Mouse (Mus musculus) C2C12 (cell line): ENCODE data around the gene Clnk. TPM values are rescaled to one million over a fixed set of nuclear protein-coding genes. Genes with fewer than 3 reads are reported as not detected.

Experiments
- H3K27me3 ChIP-seq: one replicate; pipeline ENCODE4 v1.6.1; 2011; ENCODE audit not compliant: control insufficient read depth, insufficient read depth, insufficient read length
- H3K36me3 ChIP-seq: one replicate; pipeline ENCODE4 v1.6.1; 2011; ENCODE audit not compliant: control insufficient read depth, insufficient read depth
- H3K4me3 ChIP-seq: one replicate; pipeline ENCODE4 v1.5.1; 2011; ENCODE audit warnings: mild to moderate bottlenecking, control low read depth; ENCODE audit not compliant: poor library complexity, insufficient read depth, severe bottlenecking
- H3K79me2 ChIP-seq: one replicate; pipeline ENCODE4 v1.6.1; 2011; ENCODE audit not compliant: control insufficient read depth, insufficient read depth
- H3K79me3 ChIP-seq: one replicate; pipeline ENCODE4 v1.6.1; 2011; ENCODE audit warnings: low read depth, control low read depth
- H3ac ChIP-seq: one replicate; pipeline ENCODE3; 2011; ENCODE audit warnings: low read depth; ENCODE audit not compliant: control insufficient read depth, insufficient read length
- CEBPB ChIP-seq: IDR thresholded peaks from one replicate; pipeline ENCODE4 v1.6.1; 2011; ENCODE audit warnings: low read depth, mild to moderate bottlenecking, control low read depth, moderate library complexity
- CTCF ChIP-seq: IDR thresholded peaks from one replicate; pipeline ENCODE4 v1.5.1; 2011; ENCODE audit not compliant: control insufficient read depth, insufficient read depth, insufficient read length
- FOSL1 ChIP-seq: IDR thresholded peaks from one replicate; pipeline ENCODE4 v1.8.0; 2011; ENCODE audit warnings: mild to moderate bottlenecking, low read length; ENCODE audit not compliant: poor library complexity, insufficient read depth, severe bottlenecking
- MAX ChIP-seq: IDR thresholded peaks from one replicate; pipeline ENCODE4 v1.6.1; 2011; ENCODE audit warnings: mild to moderate bottlenecking, control low read depth
- MYOD1 ChIP-seq: IDR thresholded peaks from one replicate; pipeline ENCODE4 v1.6.1; 2011; ENCODE audit warnings: low read depth; ENCODE audit not compliant: control insufficient read depth, insufficient read length
- MYOG ChIP-seq: IDR thresholded peaks from one replicate; pipeline ENCODE4 v1.6.1; 2011; ENCODE audit not compliant: control insufficient read depth, insufficient read length; ENCODE audit errors: extremely low read depth
- USF1 ChIP-seq: IDR thresholded peaks from one replicate; pipeline ENCODE4 v1.6.1; 2011; ENCODE audit warnings: low read depth, mild to moderate bottlenecking, control low read depth, moderate library complexity
- polyA plus RNA-seq: library from polyadenylated mRNA; unstranded; fragments of >200 nt; fragmentation: generic; extraction: Trizol; gene quantifications from one replicate; pipeline ENCODE4 v1.2.1, GENCODE M21; 2012; ENCODE audit warnings: missing spikeins

Gene Clnk
- polyA plus RNA-seq, 1 experiment, result not detected

GRCm38 (mm10) chr5:38874931-38875330 lies 1.7 kb downstream of the Clnk start:
- no peak overlapping the region for H3ac ChIP-seq

GRCm38 (mm10) chr5:38872906-38873305 lies 3.7 kb downstream of the Clnk start:
- H3K36me3 ChIP-seq, result no peaks in the 10 kb centered on the region
- no peaks in the 10 kb centered on the region for H3K79me2 ChIP-seq
- TF ChIP-seq CTCF (no peak), MYOG (no peak)
- H3ac ChIP-seq, result no peak overlapping the region
- H3K79me3 ChIP-seq, result no peaks in the 10 kb centered on the region
- no peaks in the 10 kb centered on the region for H3K27me3 ChIP-seq
- no peak overlapping the region for H3K4me3 ChIP-seq

More at GRCm38 (mm10) chr5:38874931-38875330, 1.7 kb downstream of the Clnk start:
- TF ChIP-seq MYOG, result no peak
- TF ChIP-seq FOSL1, result no peak
- no peak for TF ChIP-seq CTCF
- TF ChIP-seq MYOD1, result no peak
- no peak for TF ChIP-seq MAX
- TF ChIP-seq CEBPB, result no peak
- TF ChIP-seq USF1, result no peak
- Histone ChIP-seq H3K4me3 (no peak overlapping the region), H3K27me3 (no peaks in the 10 kb centered on the region), H3K79me2 (no peaks in the 10 kb centered on the region), H3K36me3 (no peaks in the 10 kb centered on the region), H3K79me3 (no peaks in the 10 kb centered on the region)

GRCm38 (mm10) chr5:38871591-38871990 lies 5.0 kb downstream of the Clnk start:
- Histone ChIP-seq H3K79me2 (no peaks in the 10 kb centered on the region), H3ac (no peak overlapping the region), H3K36me3 (no peaks in the 10 kb centered on the region), H3K4me3 (no peak overlapping the region), H3K79me3 (no peaks in the 10 kb centered on the region), H3K27me3 (no peaks in the 10 kb centered on the region)
- no peak for TF ChIP-seq MAX
- TF ChIP-seq CTCF, result no peak
- TF ChIP-seq FOSL1, result no peak
- TF ChIP-seq CEBPB, result no peak
- TF ChIP-seq MYOG, result no peak
- no peak for TF ChIP-seq USF1
- no peak for TF ChIP-seq MYOD1

- no peaks in the 10 kb centered on the region for H3K36me3 ChIP-seq
- no peaks in the 10 kb centered on the region for H3K79me3 ChIP-seq
- H3K79me2 ChIP-seq, result no peaks in the 10 kb centered on the region
- H3K27me3 ChIP-seq, result no peaks in the 10 kb centered on the region
- no peak overlapping the region for H3K4me3 ChIP-seq
- TF ChIP-seq FOSL1 (no peak), CEBPB (no peak), MYOG (no peak), CTCF (no peak), MAX (no peak), USF1 (no peak)
- no peak overlapping the region for H3ac ChIP-seq
Measured at GRCm38 (mm10) chr5:38870485-38870884, 6.1 kb downstream of the Clnk start.

- no peak for TF ChIP-seq MYOD1
- no peak for TF ChIP-seq FOSL1
- TF ChIP-seq USF1, result no peak
- TF ChIP-seq CEBPB, result no peak
- no peak for TF ChIP-seq MAX
- TF ChIP-seq CTCF, result no peak
- no peak for TF ChIP-seq MYOG
- no peak overlapping the region for H3K4me3 ChIP-seq
- no peaks in the 10 kb centered on the region for H3K27me3 ChIP-seq
- H3K79me2 ChIP-seq, result no peaks in the 10 kb centered on the region
- H3K79me3 ChIP-seq, result no peaks in the 10 kb centered on the region
- H3ac ChIP-seq, result no peak overlapping the region
- H3K36me3 ChIP-seq, result no peaks in the 10 kb centered on the region
Measured at GRCm38 (mm10) chr5:38869976-38870375, 6.6 kb downstream of the Clnk start.

- Histone ChIP-seq H3K27me3 (no peaks in the 10 kb centered on the region), H3K79me2 (no peaks in the 10 kb centered on the region), H3ac (no peak overlapping the region), H3K4me3 (no peak overlapping the region), H3K79me3 (no peaks in the 10 kb centered on the region), H3K36me3 (no peaks in the 10 kb centered on the region)
- TF ChIP-seq MYOG (no peak), CEBPB (no peak), MYOD1 (no peak), USF1 (no peak), FOSL1 (no peak), CTCF (no peak), MAX (no peak)
Measured at GRCm38 (mm10) chr5:38864624-38865023, 12.0 kb downstream of the Clnk start.
